Mouse (Mus musculus) olfactory bulb, adult 2 months (tissue): ENCODE measurements around the gene Magi2.

Experiments used
- CTCF ChIP-seq: fragments of 200-500 bp; IDR thresholded peaks from 2 replicates; pipeline ENCODE4 v1.5.1; 2012; ENCODE audit warnings: low read depth, mild to moderate bottlenecking, low read length, moderate library complexity; ENCODE audit not compliant: insufficient read depth
- POLR2A ChIP-seq: fragments of 200-500 bp; IDR thresholded peaks from 2 replicates; pipeline ENCODE4 v1.6.1; 2012; ENCODE audit warnings: mild to moderate bottlenecking, low read depth, low read length, moderate library complexity; ENCODE audit not compliant: insufficient read depth

DNA sequence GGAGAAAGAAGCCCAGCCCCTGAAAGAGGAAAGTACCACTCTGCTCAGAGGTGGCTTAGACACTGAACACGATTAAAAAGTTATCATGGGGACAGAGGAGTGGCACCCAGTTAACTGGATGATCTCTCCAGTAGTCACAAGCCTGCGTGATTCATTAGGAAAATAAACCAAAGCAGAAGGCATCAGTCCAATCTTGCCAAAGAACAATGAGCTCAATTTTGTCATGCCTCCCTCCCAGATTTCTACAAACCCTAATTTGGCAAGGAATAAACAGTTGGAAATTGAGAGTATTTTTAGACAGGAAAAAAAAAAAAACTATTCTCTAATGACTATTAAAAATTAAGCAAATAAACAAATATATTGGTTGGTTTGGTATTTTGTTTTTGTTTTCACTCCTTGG lies 779.8 kb downstream of the Magi2 start:
- TF ChIP-seq POLR2A (no peak), CTCF (no peak)
